Mouse (Mus musculus): Measurements from ENCODE around the gene Plcl1.

The Plcl1 gene

DNA sequence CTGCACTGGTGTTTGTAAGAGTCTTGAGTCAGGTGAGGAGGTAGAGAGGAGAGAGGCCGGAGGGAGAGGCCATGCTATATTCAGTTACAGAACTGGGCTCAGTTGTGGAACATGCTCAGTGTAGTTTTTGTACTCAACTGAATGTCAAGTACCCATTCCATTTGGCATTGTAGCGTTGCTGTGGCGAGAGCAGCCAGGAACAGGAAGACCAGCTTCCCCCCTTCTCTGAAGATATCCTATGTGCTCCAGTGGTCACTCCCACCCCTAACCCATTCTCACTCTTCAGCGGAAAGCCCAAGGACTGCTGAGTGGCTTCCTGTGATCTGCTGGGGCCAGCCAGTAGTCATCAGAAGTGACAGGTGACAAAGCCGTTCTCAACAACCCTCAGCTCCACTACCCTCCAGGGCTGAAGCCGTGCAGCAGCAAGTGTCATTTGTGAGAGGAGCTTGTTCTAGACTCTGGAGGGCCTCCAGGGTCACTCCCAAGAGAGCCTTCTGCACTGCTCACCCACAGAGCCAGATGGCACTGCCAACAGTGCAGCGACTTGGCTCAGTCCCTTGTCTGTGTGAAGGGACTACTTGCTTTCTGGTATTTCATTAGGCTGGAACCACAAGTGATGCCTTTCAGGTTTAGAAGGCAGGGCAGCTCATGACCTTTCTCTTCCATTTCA, 213.0 kb downstream of the Plcl1 start:
- DNase-seq: no peak

DNA sequence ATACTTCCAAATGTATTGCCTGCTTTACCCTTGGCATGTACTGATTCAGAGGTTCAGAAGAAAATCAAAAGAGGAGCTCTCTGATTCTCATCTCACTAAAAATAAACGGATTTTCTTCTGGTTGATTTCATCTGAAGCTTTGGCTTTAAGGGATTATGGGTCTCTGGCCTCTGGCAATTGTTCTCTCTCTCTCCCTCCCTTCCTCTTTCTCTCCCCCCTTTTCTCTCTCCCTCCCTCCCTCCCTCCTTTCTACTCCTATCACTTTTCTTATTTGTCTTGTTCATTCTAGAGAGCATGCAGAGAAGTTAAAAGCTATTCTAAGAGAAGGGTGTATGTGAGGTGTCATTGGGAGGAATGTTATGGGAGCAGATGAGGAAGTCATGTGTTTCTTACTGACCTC, 225.8 kb downstream of the Plcl1 start:
- no peak for DNase-seq

DNA sequence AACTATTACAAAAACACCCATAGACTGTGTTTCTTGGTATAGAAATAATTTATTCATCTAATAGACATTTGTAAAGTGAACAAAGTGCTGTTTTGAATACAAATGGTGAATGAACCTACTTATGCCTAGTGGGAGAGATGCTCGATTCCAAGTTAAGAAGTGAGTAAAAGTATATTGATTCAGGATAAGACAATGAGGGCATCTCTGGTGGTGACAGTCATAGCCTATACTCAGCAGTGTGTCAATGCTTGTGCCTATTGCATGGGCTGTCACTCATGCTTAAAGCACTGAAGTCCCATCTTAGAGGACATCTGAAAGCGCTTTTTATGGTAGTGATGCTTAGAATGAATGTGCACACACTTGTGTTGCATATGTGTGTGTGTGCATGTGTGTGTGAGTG, 226.3 kb downstream of the Plcl1 start:
- DNase-seq: no peak

DNA sequence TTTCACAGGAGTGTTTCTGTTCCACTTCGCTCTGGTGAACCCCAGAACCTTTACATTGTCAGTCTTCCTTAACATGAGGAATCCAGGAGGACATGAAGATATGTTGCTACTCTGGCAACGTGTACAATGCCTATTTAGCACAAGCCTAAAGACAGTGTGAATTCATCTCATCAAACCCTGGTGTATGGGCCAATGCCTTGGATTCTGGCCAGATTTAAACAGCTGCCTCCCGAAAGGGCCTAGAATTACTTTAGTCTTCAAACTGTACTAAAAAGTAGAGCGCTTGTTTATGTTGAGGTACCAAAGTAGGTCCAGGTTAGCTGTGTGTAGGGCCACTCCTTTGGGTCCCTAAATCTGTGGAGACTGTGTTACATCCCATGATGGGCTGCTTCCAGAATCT, 227.6 kb downstream of the Plcl1 start:
- DNase-seq: no peak

DNA sequence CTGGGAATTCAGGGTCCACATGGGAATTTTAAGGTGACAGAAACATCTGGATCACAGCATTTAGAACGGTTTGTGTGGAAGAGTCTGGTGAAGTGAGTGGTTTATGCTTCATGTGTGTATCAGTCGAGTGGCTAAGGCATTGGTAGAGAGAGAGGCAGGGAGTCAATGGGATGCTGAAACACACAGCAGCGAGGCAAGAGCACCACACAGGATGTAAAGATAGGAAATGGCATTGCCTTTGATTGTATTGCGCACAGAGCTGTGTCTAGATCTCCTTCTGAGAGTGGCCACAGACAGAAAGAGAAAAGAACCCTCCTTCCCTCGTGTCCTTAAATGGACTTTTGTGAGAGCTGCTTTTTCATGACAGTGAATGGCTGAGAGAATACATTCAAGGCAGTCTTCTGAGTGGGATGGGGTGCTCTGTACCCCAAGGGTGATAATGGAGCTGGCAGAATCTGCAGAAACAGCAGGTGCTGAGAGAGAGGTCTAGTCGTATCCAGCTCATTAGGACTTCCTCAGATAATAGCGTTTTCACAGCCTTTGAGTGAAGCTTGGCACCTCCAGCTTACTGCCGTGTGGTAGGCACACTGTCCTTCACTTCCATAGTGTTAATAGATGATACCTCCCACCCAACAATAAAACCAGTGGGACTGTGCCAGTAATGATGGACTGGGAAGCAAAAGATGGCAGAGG, 253.9 kb downstream of the Plcl1 start:
- DNase-seq: no peak

DNA sequence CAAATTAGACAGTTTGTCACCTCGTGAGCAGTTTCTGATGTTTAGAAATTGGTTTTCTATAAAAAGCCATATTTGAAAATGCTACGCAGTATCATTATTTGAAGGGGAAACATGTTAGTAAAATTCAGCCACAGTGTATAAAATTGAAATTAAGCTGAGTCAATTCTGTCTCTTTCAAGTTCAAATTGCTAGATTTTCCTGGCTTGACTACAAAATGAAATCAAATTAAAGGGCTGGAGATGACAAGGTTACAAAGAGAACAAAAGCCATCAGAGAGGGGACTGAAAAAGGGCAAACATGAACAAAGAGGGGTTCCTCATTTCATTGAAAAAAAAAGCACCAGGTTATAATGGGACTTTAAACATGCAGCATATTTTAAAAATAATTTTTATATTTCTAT, 255.7 kb downstream of the Plcl1 start:
- no peak for DNase-seq

DNA sequence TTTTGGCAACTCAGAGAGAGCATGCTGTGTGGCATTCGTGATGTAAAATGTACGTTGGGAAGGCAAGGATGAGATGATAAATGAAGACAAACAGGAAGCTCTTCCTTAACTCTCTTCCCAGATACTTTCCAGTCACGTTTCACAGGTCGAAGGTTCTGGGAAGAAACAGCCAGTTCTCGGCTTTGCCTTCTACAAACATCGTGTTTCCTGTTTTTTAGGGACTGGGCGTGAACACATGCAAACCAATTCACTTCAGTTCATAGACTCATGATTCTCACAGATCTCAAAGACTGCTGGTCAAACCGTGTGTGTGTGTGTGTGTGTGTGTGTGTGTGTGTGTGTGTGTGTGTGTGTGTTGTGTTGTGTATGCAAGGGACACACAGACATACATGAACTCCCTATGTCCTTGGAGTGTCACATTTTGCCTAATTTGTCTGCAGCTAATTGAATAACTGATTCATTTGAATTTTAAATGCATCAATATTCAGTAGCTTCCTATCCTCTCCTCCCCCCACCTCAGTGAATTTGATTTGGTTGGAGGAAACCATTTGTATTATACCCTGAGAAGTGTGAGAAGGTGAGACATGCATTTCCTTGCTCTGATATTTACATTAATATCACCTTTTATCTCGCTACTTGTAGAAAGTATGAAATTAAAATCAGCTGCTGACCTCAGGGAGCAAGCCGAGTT, 259.6 kb downstream of the Plcl1 start:
- DNase-seq: no peak

DNA sequence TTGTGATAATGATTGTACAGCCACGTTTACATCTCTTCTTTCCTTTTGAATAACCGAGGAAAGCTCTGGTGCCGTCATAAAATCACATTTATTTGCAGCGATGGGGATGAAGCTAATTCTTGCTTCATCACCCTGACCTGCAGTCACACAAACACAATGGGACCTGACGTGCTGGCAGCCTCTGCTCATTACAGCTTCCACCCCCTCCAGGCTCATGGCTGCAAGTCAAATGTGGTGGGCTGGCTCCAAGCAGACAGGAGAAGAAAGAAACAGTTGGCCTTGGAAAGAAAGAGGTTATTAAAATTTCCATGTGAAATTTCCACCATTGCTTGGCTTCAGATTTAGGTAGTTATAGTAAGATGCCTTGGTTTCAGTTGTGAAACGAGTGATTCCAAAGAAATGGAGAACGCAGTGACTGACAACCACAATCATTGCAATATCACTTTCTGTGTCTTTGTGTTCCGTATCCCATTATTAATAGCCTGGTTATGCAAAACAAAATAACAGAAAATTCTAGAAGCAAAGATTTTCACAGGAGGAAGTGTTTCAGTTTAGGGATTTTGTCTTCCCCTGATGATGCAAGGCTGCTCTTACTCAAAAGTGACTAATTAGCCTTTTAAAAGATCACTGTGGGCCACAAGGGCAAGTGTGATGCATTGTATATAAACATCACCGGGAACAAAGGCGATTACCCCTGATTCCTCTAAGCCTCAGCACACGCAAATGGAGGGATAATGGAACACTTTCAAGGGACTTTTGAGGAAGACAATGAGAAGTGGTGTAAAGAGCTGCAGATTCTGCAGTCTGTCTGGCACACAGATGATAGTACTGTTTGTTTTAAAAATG, 260.3 kb downstream of the Plcl1 start:
- no peak for DNase-seq

DNA sequence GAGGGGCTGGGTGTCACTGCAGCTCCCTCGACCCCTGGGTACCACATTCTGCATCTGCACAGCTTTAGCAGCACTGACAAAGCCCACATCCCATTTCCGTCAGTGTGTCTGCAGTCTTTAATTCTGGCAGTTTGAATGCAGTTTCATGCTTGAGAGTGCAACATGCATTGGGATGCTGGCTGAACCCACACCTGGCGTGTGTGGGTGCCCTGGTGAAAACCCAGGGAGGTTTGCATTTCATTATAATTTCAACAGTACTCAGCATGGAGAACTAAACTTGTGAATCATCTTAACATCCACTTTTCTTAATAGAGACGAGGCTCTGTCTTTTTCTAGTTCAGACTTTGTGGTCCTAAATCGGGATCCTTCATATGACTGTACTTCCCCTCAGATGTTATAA, 261.1 kb downstream of the Plcl1 start:
- no peak for DNase-seq

DNA sequence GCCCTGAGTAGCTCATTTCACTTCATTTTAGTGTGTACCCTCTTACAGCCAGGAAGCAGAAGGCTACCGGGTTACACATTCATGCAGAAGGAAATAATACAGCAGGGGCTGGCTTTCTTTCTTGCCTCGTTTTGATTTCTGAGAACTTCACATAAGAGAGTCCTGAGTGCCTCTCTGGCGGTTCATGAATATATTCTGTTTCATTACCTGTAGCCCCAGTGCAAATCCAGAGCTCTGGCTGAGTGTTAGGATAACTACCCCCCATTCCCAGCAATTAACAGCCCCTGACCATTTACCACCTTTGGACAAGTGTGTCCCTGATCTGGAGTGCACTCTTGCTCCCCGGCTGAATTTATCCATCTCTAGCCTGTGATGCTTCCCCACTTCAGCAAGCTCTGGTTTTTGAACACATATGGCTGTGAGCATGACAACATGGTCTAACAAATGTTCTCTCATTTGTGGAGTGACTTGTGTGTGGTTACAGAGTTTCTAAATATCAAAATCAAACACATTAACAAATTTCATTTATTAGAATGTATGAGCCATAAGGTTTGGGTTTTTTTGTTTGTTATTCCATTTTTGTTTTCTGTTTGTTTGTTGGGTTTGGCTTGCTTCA, 263.0 kb downstream of the Plcl1 start:
- DNase-seq: no peak

DNA sequence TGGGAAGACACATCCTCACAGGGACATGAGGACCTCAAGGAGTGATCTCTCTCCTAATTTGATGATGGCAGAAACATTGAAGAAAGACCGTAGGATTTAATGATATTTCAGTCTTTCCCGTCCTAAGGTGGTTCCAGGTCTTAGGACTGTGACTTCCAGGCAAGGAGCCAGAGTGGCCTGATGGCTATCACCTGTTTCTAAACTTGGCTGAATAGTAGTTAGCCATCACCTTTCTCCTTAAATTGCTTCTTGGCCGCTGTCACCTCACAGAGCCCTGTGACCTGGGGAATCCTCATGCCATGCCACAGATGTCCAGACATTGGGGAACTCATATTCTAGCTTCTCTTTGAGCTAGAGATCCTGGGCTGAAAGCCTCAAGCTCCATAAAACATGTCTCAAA, 277.0 kb downstream of the Plcl1 start:
- DNase-seq: no peak

DNA sequence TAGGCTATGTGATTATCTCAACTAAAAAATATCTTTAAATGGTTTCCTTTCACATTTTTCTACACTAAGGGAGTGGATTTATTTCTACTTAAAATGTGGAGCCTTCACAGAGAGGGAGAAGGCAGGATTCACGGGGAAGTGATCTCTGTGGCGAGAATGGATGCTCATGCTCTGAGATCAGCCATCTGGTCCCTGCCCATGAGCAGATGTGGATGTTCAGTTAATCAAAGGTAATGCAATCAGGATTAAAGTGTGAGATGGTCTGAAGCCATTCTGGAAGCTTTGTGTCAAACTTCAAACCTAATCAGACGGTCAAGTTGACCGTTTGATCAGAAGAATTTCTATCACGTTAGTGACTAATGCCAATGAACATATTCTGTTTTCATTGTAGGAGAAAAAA, 280.5 kb downstream of the Plcl1 start:
- DNase-seq: no peak

DNA sequence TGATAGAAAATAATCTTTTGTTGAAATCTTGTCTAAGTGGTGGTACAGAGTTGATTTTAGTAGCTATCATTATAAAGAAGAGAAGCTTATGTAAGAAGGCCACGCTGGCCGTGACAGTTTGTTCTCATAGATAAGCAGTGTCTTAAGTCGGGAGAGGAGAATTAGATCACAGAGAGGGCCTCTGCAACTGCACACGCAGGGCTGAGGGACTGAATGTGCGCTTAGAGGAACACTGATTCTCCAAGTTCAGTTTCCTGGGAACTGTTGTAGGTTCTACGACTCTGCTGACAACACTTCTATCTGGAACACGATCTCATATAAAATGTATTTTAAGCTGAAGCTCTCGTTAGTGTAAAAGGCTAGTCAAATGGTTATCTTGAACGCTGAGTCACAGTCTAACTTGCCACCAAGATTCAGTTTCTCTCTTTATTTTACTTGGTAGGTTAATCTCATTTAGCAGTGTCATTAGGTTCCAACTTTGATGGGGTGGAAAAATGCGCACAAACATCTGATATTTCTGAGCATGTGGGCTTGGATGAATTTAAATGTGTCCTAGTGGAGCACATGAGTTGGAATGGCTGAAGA, 288.0 kb downstream of the Plcl1 start:
- DNase-seq: no peak

DNA sequence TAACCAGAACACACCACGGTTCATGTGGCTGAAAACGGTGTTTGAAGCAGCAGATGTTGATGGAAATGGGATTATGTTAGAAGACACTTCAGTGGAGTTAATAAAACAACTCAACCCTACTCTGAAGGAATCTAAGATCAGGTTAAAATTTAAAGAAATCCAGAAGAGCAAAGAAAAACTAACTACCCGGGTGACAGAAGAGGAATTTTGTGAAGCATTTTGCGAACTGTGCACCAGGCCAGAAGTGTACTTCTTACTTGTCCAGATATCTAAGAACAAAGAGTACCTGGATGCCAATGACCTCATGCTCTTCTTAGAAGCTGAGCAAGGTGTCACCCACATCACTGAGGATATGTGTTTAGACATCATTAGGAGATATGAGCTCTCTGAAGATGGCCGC, 290.5 kb downstream of the Plcl1 start:
- no peak for DNase-seq

DNA sequence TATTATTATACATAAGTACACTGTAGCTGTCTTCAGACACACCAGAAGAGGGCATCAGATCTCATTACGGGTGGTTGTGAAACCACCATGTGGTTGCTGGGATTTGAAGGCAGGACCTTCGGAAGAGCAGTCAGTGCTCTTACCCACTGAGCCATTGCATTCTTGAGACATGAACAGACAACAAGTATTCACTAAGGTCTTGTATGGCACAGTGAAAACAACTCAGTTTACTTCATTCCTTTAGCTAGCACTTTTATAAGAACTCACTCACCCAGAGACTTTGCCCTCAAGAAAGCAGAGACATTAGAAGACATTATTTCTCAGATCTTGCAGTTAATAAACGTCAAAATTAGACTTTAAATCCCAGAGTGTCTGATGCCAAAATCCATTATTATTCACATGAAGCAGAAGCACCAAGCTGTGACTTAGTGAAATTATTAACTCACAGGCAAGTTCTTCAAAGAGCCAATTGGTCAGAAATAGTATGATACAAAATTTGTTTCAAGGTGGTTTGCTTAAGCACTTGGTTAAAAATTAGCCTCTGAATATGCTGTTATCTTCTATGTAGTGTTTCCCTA, 293.8 kb downstream of the Plcl1 start:
- no peak for DNase-seq

DNA sequence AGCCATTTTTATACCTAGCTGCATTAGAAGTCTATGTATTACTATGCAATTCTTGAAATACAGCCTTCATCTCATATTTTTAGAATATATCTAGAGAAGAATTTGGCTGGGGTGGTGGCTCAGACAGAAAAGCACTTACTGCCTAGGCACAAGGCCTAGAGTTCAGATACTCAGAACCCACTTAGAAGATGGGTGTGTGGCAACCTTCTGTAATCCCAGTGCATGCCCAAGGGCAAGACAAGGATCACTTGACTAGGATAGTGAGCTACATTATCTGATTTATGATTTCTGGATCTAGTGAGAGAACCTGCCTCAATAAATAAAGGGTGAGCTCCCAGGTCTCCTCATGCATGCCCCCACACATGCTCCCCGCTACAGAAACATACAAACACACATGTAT, 294.3 kb downstream of the Plcl1 start:
- DNase-seq: no peak

DNA sequence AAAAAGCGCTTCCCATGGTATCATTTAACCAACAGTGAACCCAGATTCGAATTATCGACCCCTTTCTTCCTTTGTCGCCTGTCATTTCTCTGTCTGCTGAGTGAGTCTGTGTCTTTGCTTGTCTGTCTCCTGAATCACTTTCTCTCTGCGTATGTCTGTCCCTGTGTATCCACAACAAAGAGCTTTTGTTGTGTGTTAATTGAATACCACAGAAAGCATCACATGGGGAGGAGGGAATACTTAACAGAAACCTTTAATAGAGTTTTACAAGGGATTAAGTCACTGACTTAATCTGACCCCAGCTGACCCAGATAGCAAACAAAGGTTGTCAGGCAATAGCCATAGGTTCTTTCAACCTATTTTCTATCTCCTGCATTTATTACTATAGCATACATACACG, 295.0 kb downstream of the Plcl1 start:
- no peak for DNase-seq

DNA sequence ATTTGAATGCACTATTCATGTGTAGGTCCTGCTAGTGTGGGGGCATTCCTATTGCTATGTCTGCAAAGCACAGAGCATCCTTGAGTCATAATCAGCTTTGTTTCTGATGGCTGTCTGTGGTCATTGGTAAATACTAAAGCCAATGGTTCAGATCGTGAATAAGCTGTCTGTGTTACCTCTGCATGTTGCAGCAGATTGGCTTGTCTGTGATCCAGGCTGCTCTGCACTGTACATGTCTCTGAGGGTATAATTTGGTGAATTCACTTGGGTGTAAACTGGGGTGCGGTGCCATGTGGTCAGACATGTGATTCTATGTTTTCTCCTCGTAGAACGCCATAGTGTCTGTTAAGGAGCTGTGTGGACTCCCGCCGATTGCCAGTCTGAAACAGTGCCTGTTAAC, 295.9 kb downstream of the Plcl1 start:
- DNase-seq: no peak

DNA sequence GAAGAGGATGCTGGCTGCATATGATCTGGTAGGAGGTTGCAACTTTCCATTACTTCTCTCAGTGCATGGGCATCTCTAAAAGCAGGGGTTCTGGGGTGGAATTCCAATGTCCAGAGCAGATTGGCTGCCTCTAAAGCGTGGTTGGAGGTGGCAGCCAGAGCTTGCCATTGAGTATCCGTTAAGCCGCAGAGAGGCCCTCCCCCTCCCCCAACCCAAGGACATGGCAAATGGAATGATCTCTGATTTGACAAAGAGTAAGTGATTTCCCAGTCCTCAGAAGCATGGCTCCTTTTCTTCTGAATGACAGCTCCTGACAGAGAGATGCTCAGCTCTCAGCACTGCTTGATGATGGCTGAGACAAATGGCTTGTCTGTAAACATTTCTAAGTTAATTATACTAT, 296.4 kb downstream of the Plcl1 start:
- no peak for DNase-seq

DNA sequence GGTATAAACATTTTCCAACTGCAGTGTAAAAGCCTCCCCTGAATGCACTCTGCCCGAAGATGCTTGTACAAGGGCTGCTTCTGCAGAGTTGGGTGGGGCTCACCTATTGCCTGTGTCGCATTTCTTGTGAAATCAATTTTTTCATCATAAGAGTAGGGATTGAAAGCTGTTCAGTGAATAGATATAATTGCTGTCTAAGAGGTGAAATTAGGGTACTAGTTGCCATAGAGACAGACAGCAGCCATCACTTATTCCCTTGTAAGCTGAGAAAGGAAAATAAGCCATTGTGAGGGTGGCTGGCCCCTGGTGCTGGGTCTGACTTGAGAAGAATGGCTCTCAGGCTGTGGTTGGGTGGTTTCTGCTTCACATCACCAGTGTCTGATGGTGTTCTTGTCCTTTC, 299.0 kb downstream of the Plcl1 start:
- DNase-seq: no peak

DNA sequence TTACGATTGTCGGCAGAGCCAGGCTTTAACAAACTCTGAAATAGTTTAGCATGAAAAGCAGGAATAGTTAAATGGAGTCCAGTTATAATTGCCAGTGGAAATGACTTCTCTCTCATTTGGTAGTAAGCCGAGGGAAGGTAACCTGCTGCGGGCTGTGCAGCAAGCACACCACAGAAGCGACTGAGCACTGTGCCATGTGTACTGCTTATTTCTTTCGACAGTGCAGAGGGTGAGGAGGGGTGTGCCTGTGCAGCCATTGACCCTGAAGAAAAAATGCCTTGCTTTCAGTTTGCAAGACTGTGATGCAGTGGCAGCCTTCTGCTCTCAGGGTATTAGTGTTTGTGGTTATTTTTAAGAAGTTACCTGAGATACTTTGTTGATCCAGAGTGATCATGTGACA, 299.5 kb downstream of the Plcl1 start:
- DNase-seq: no peak

DNA sequence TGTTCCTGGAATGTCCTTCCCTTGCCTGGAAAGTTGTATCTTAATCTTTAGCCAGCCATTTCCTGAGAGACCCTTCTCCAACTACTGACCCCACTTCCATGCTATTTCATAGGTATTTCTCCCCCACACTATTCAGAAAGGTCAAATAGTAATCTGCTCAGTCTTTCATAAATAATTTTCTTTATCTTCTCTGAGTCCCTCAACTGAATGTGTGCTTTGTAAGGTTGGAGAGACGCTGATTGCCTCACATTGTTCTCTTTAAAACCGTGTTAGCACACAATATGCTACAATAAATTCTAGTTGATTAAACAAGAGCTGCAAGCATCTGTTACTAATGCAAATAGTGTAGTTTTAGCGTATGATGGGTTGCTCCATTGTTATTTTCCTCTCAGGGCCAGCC, 300.0 kb downstream of the Plcl1 start:
- no peak for DNase-seq

All from right cerebral cortex, postnatal 14 days (tissue).